Mouse (Mus musculus) kidney, adult 2 months (tissue): ENCODE measurements around the gene Ank. TPM values are rescaled to one million over a fixed set of nuclear protein-coding genes. Genes with fewer than 3 reads are reported as not detected.
"Not testable (repeated sequence)": the region's sequence is repeated elsewhere in the genome, so short reads cannot be mapped to it uniquely, and the experiment has no call there.

Experiments
- DNase-seq: peaks from one replicate; pipeline ENCODE4 v3.0.0; 2021
- H3K27ac ChIP-seq: fragments of 200-500 bp; 2 replicates; pipeline ENCODE4 v1.5.1; 2012; ENCODE audit warnings: low read depth, low read length, control low read depth, inconsistent platforms; ENCODE audit not compliant: insufficient read depth
- H3K27me3 ChIP-seq: fragments of 200-500 bp; replicated peaks from 2 replicates; pipeline ENCODE4 v1.6.1; 2012; ENCODE audit warnings: mild to moderate bottlenecking, moderate library complexity, low read length, inconsistent platforms; ENCODE audit not compliant: control insufficient read depth, insufficient read depth
- H3K36me3 ChIP-seq: fragments of 200-500 bp; 2 replicates; pipeline ENCODE4 v1.6.1; 2012; ENCODE audit warnings: mild to moderate bottlenecking, moderate library complexity, low read length, inconsistent platforms; ENCODE audit not compliant: control insufficient read depth, insufficient read depth
- H3K4me1 ChIP-seq: fragments of 200-500 bp; 2 replicates; pipeline ENCODE4 v1.6.1; 2011; ENCODE audit warnings: low read length; ENCODE audit not compliant: control insufficient read depth, insufficient read depth
- H3K4me3 ChIP-seq: fragments of 200-500 bp; 2 replicates; pipeline ENCODE4 v1.5.1; 2011; ENCODE audit warnings: mild to moderate bottlenecking, low read depth, low read length, control low read depth; ENCODE audit not compliant: insufficient read depth
- CTCF ChIP-seq: fragments of 200-500 bp; conservative IDR thresholded peaks from 2 replicates; pipeline ENCODE4 v1.5.1; 2011; ENCODE audit warnings: low read depth, mild to moderate bottlenecking, control low read depth, low read length, moderate library complexity, mixed read lengths; ENCODE audit not compliant: insufficient read depth, insufficient read length
- POLR2A ChIP-seq: fragments of 200-500 bp; IDR thresholded peaks from one replicate; pipeline ENCODE4 v1.6.1; 2011; ENCODE audit warnings: low read depth, low read length, control low read depth
- WGBS: fragments of 180-500 bp; shearing (Covaris S2); methylation state at CpG from one replicate; pipeline ENCODE4 v1.1.7; 2018; 5-methylcytosine and 5-hydroxymethylcytosine counted together
- polyA plus RNA-seq: library from polyadenylated mRNA; depleted of rRNA; stranded (reverse); fragments of >200 nt; gene quantifications from 2 replicates; pipeline ENCODE4 v1.2.3, GENCODE M21; 2012

The Ank gene
- polyA plus RNA-seq, 1 experiment = 18.6 TPM

DNA sequence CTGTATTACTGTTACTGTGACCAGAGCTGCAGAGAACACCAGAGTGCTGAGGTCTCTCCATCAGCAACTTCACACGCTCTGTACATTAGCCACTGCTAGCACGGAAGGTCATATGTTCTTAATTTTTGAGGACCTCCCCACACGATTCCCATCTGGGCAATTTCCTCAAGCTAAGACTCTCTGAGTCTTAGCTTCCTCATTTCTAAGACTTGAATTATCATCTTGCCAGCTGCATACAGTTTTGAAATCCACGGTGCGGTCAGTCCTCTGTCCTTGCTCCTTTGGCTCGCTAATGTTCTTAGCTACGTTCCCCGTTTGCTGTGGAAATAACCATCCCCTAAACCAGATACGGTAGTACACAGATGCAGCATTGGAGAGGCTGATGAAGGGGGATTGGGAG is 14.0 kb upstream of the Ank start:
- DNase-seq = no peak
- 85% methylated on average over 9 of the region's 9 CpGs for whole genome bisulfite sequencing
- Histone ChIP-seq H3K4me1 (no peaks in the 10 kb centered on the region), H3K4me3 (no peak overlapping the region), H3K27me3 (no peaks in the 10 kb centered on the region), H3K36me3 (no peaks in the 10 kb centered on the region), H3K27ac (no peak overlapping the region)
- TF ChIP-seq POLR2A = no peak
- no peak for TF ChIP-seq CTCF

DNA sequence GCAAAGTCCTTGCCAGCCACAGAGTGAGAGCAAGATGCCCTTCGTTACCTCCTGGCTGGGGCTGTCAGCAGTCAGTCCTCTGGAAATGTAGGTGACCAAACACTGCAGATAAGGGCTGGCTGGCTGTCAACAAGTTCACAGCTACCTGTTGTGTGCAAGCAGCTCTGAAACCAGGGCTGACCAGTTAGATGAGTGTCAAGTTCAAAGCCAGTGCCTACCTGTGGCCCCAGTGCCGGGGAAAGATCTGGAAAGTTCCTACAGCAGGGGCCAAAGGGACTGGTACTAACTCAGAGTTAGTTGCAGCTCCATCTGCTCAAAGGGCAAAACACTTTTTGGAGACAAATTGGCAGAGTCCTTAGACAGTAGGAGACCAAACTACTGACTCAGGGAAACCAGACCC is 9.5 kb upstream of the Ank start:
- no peak overlapping the region for H3K27ac ChIP-seq
- H3K4me1 ChIP-seq = no peaks in the 10 kb centered on the region
- H3K36me3 ChIP-seq = no peaks in the 10 kb centered on the region
- H3K4me3 ChIP-seq = no peak overlapping the region
- no peaks in the 10 kb centered on the region for H3K27me3 ChIP-seq
- DNase-seq = no peak
- no peak for TF ChIP-seq CTCF
- TF ChIP-seq POLR2A = no peak
- 94% methylated on average over 2 of the region's 2 CpGs for WGBS

- not testable (repeated sequence) for H3K27ac ChIP-seq, H3K4me3 ChIP-seq, H3K36me3 ChIP-seq, H3K27me3 ChIP-seq, H3K4me1 ChIP-seq
- DNase-seq = peak; percentile 18
- WGBS = 53% methylated on average over 14 of the region's 14 CpGs
Measured at GRCm38 (mm10) chr15:27459781-27460180, 6.7 kb upstream of the Ank start.

GRCm38 (mm10) chr15:27461336-27462245 is 4.9 kb upstream of the Ank start:
- Histone ChIP-seq H3K27me3 (no peaks in the 10 kb centered on the region), H3K4me1 (no peaks in the 10 kb centered on the region), H3K4me3 (no peak overlapping the region), H3K36me3 (no peaks in the 10 kb centered on the region), H3K27ac (no peak overlapping the region)
- TF ChIP-seq CTCF (no peak), POLR2A (no peak)
- WGBS = 42% methylated on average over 12 of the region's 12 CpGs
- DNase-seq = peak; percentile 56

DNA sequence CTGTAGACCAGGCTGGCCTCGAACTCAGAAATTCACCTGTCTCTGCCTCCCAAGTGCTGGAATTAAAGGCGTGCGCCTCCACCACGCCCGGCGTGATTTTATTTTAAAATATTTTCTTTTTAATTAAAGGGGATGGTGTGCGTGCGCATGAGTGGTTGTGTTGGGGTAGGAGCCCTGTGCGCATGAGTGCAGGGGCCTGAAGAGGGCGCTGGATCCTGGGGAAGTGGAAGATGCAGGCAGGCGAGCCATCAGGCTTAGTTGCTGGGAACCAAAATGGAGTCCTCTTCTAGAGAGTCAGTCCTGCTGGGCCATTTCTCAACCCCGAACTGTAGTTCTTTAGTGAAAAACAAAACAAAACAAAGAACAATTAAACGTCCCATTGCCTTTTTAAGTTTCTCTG is 2.6 kb upstream of the Ank start:
- no peak overlapping the region for H3K4me3 ChIP-seq
- WGBS = 95% methylated on average over 13 of the region's 13 CpGs

DNA sequence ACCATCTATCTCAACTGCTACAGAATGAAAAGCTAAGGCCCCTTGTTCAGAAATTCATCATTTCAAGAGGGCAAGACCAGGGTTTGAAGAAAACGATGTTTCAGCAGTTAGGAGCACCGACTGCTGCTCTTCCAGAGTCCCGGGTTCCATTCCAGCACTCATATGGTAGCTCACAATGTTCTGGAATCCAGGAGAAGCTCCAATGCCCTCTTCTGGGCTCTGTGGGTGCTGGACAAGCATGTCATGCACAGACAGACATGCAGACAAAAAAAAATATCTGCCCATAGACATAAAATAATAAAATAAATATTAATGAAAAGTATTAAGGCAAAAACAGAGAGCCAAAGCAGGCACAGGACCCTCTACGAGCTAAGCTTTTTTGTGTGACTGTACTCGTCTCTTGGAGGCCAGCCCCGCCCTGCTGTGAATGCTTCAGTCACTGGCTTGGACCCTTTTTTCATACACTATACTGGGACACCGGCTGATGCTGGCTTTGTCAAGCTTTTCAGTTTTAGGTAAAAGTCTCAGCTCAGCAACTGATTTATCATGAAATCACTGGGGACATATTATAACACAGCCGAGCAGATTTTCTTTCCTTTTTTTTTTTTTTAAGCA is 979 bp upstream of the Ank start:
- DNase-seq = no peak
- Histone ChIP-seq H3K27me3 (no peaks in the 10 kb centered on the region), H3K36me3 (no peaks in the 10 kb centered on the region), H3K27ac (no peak overlapping the region), H3K4me1 (no peaks in the 10 kb centered on the region), H3K4me3 (no peak overlapping the region)
- TF ChIP-seq CTCF (no peak), POLR2A (no peak)
- whole genome bisulfite sequencing = 37% methylated on average over 8 of the region's 8 CpGs

More for the DNA sequence above, 2.6 kb upstream of the Ank start:
- no peak for TF ChIP-seq CTCF
- TF ChIP-seq POLR2A = no peak
- H3K4me1 ChIP-seq = no peaks in the 10 kb centered on the region
- no peaks in the 10 kb centered on the region for H3K27me3 ChIP-seq
- DNase-seq = no peak
- no peaks in the 10 kb centered on the region for H3K36me3 ChIP-seq
- H3K27ac ChIP-seq = no peak overlapping the region

DNA sequence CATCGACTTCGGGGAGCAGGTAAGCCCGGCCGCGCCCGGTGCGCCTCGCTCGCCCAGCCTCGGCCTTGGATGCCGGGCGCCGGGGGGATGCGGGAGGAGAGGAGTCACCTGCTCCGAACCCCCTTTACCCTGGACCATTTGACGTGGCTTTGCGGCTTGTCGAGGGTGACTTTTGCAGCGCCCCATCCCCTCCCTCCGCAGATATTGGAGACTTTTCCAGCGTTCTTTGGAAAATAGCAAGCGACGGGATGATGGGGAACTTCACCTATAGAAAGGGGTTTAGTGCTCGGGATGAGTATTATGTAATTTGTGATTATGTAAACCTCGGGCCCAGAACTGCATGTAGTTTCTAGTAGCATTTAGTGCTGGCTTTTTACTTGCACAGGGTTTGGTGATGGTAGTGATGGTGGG is 609 bp downstream of the Ank start:
- H3K4me3 ChIP-seq = peak overlapping the region; percentile 53
- TF ChIP-seq POLR2A = no peak
- TF ChIP-seq CTCF = no peak
- no peaks in the 10 kb centered on the region for H3K4me1 ChIP-seq
- H3K27ac ChIP-seq = no peak overlapping the region
- H3K27me3 ChIP-seq = no peaks in the 10 kb centered on the region
- no peaks in the 10 kb centered on the region for H3K36me3 ChIP-seq
- WGBS = 1% methylated on average over 25 of the region's 25 CpGs
- DNase-seq = no peak
